In genomic region chr19:45040214-45040613, GRCm38 (mm10) we compare ENCODE assay signal across 20 mouse cellular contexts. TPM values are rescaled to one million over a fixed set of nuclear protein-coding genes. Genes with fewer than 3 reads are reported as not detected.
A peak's percentile ranks its signal among the peaks of the same experiment; 100 is the strongest.
DNase-seq lines count a peak whose midpoint lies in the region; ATAC-seq and TF ChIP-seq lines count a peak whose summit lies in the region.
"Had no signal": no experiment of that assay in that cellular context is flagged by ENCODE, and none has a peak within 500 bp of the region (broad histone marks: within the 10 kb centered on the region; RNA-seq: fewer than 3 reads in every experiment).

No protein-coding gene starts in this region.

- in situ Hi-C loops in ES-E14 (cut with MboI; ENCODE audit: low sequenced_read_pairs in 2 of 2, unreplicated experiment in 2 of 2), result no loop called here

- H3K36me3 ChIP-seq in neural tube, embryonic 13.5 days, result no peaks in the 10 kb centered on the region
- no peaks in the 10 kb centered on the region for H3K36me3 ChIP-seq in neural tube, embryonic 15.5 days
- H3K36me3 ChIP-seq in ES-E14 (ENCODE audit: control insufficient read depth, insufficient read depth, low read length, poor library complexity, severe bottlenecking), result no peaks in the 10 kb centered on the region
- no peaks in the 10 kb centered on the region for H3K36me3 ChIP-seq in limb, embryonic 10.5 days
- no peaks in the 10 kb centered on the region for H3K36me3 ChIP-seq in hindbrain, embryonic 13.5 days
- H3K36me3 ChIP-seq: embryonic facial prominence, embryonic 12.5 days; heart, embryonic 13.5 days; intestine, embryonic 15.5 days had no signal

- WGBS in neural tube, embryonic 13.5 days, result 57% methylated on average over 13 of the region's 13 CpGs
- WGBS in neural tube, embryonic 15.5 days, result 51% methylated on average over 13 of the region's 13 CpGs
- WGBS in limb, embryonic 10.5 days, result 48% methylated on average over 13 of the region's 13 CpGs
- 52% methylated on average over 13 of the region's 13 CpGs for WGBS in hindbrain, embryonic 13.5 days

- no peak overlapping the region for H3K4me2 ChIP-seq in neural tube, embryonic 13.5 days
- H3K4me2 ChIP-seq in neural tube, embryonic 15.5 days, result no peak overlapping the region
- no peak overlapping the region for H3K4me2 ChIP-seq in hindbrain, embryonic 13.5 days
- H3K4me2 ChIP-seq: embryonic facial prominence, embryonic 12.5 days; heart, embryonic 13.5 days; intestine, embryonic 15.5 days had no signal

- H3K4me1 ChIP-seq in neural tube, embryonic 13.5 days (replicated peaks), result 0 out of 2 replicates have a peak, but pooled peaks cover 2% of the 10 kb centered on the region
- H3K4me1 ChIP-seq in neural tube, embryonic 15.5 days, result peaks cover 5% of the 10 kb centered on the region
- peaks cover 0 to 19% of the 10 kb centered on the region in 2 experiments; a peak in 2 of 4 replicates for H3K4me1 ChIP-seq in ES-E14 (ENCODE audit: control insufficient read depth in 2 of 2, insufficient read depth in 2 of 2, low read length in 2 of 2, poor library complexity in 1 of 2)
- H3K4me1 ChIP-seq in limb, embryonic 10.5 days, result peaks cover 20% of the 10 kb centered on the region
- H3K4me1 ChIP-seq in hindbrain, embryonic 13.5 days (replicated peaks), result peaks cover 10% of the 10 kb centered on the region; the same call in 1 of the 2 replicates
- H3K4me1 ChIP-seq: embryonic facial prominence, embryonic 12.5 days; heart, embryonic 13.5 days; intestine, embryonic 15.5 days had no signal

- H3K27me3 ChIP-seq in neural tube, embryonic 13.5 days, result peaks cover 29% of the 10 kb centered on the region
- peaks cover 21% of the 10 kb centered on the region for H3K27me3 ChIP-seq in neural tube, embryonic 15.5 days (replicated peaks)
- peaks cover 83% of the 10 kb centered on the region for H3K27me3 ChIP-seq in limb, embryonic 10.5 days (ENCODE audit: low read depth, poor library complexity, severe bottlenecking)
- H3K27me3 ChIP-seq in hindbrain, embryonic 13.5 days, result peaks cover 47% of the 10 kb centered on the region

- H3K4me3 ChIP-seq in neural tube, embryonic 13.5 days, result no peak overlapping the region
- no peak overlapping the region for H3K4me3 ChIP-seq in neural tube, embryonic 15.5 days (replicated peaks)
- H3K4me3 ChIP-seq in ES-E14 (ENCODE audit: insufficient read depth in 1 of 2, low read depth in 1 of 2, low read length in 2 of 2, poor library complexity in 1 of 2, severe bottlenecking in 1 of 2), result peak overlapping the region; percentile 19 to 45; a peak in 2 of 4 replicates
- H3K4me3 ChIP-seq in limb, embryonic 10.5 days, result no peak overlapping the region
- H3K4me3 ChIP-seq in hindbrain, embryonic 13.5 days, result no peak overlapping the region
- H3K4me3 ChIP-seq: embryonic facial prominence, embryonic 12.5 days; heart, embryonic 13.5 days; intestine, embryonic 15.5 days had no signal

- peak; percentile 8; the same call in 1 of the 2 replicates for ATAC-seq in neural tube, embryonic 13.5 days (ENCODE audit: low read depth)
- no peak for ATAC-seq in neural tube, embryonic 15.5 days (ENCODE audit: low FRiP score)
- ATAC-seq in hindbrain, embryonic 13.5 days (ENCODE audit: low FRiP score), result no peak
- ATAC-seq in megakaryocyte progenitor cell, adult 5-6 weeks (replicated peaks; ENCODE audit: poor library complexity), result no peak
- ATAC-seq: forebrain, embryonic 14.5 days; intestine, embryonic 15.5 days; Patski had no signal

- DNase-seq in heart, adult 11 months, result peak; percentile 86
- DNase-seq in heart, adult 9 months (ENCODE audit: low spot score in 2 of 2), result no peak
- no peak for DNase-seq in ES-E14 (ENCODE audit: low read depth, low spot score)
- no peak for DNase-seq in limb, embryonic 10.5 days (ENCODE audit: low spot score)
- DNase-seq: adrenal gland, adult 8-10 months; adrenal gland, postnatal 36 days; cerebellum, adult 8-10 months; cerebellum, postnatal 14 days; embryo, embryonic 11 days; gastrocnemius, postnatal 10 days; heart, postnatal 36 days had no signal

- H3K9me3 ChIP-seq in neural tube, embryonic 13.5 days, result no peaks in the 10 kb centered on the region
- H3K9me3 ChIP-seq in neural tube, embryonic 15.5 days (replicated peaks), result no peaks in the 10 kb centered on the region
- H3K9me3 ChIP-seq in ES-E14 (ENCODE audit: control insufficient read depth, insufficient read depth, low read depth, low read length), result no peaks in the 10 kb centered on the region
- no peaks in the 10 kb centered on the region for H3K9me3 ChIP-seq in limb, embryonic 10.5 days (replicated peaks)
- H3K9me3 ChIP-seq in hindbrain, embryonic 13.5 days, result no peaks in the 10 kb centered on the region
- H3K9me3 ChIP-seq: embryonic facial prominence, embryonic 12.5 days; heart, embryonic 13.5 days; intestine, embryonic 15.5 days had no signal

- no peak overlapping the region for H3K27ac ChIP-seq in neural tube, embryonic 13.5 days (replicated peaks)
- H3K27ac ChIP-seq in neural tube, embryonic 15.5 days (replicated peaks), result no peak overlapping the region
- no peak overlapping the region for H3K27ac ChIP-seq in ES-E14 (ENCODE audit: insufficient read depth, low read depth, low read length, poor library complexity, severe bottlenecking)
- peak overlapping the region; percentile 19; the same call in 1 of the 2 replicates for H3K27ac ChIP-seq in limb, embryonic 10.5 days
- no peak overlapping the region for H3K27ac ChIP-seq in hindbrain, embryonic 13.5 days
- H3K27ac ChIP-seq: embryonic facial prominence, embryonic 12.5 days; heart, embryonic 13.5 days; intestine, embryonic 15.5 days had no signal

- no peak overlapping the region for H3K9ac ChIP-seq in neural tube, embryonic 13.5 days
- no peak overlapping the region for H3K9ac ChIP-seq in neural tube, embryonic 15.5 days (replicated peaks)
- H3K9ac ChIP-seq in ES-E14 (ENCODE audit: insufficient read depth, low read depth, low read length, poor library complexity, severe bottlenecking), result no peak overlapping the region
- no peak overlapping the region for H3K9ac ChIP-seq in hindbrain, embryonic 13.5 days
- H3K9ac ChIP-seq: embryonic facial prominence, embryonic 12.5 days; heart, embryonic 13.5 days; intestine, embryonic 15.5 days had no signal

TF ChIP-seq in ES-E14, 5 proteins besides CTCF, POLR2A, EP300 and RAD21:
- TF ChIP-seq CHD2 (IDR thresholded peaks at IDR 0.05; ENCODE audit: low read depth, low read length) (no peak), ZC3H11A (IDR thresholded peaks at IDR 0.05; ENCODE audit: borderline replicate concordance, low read depth, low read length) (no peak), MAFK (IDR thresholded peaks at IDR 0.05; ENCODE audit: insufficient read depth, low read depth, low read length) (no peak), ZNF384 (IDR thresholded peaks at IDR 0.05; ENCODE audit: low read depth, low read length) (no peak), HCFC1 (IDR thresholded peaks at IDR 0.05; ENCODE audit: borderline replicate concordance, insufficient read depth, low read length) (no peak)

RNA-seq across cellular contexts. Expression of gene Pdzd7, which starts 5.3 kb away (rescaled TPM):
- 1.0 and 1.4 TPM in 2 replicates for polyA plus RNA-seq in neural tube, embryonic 13.5 days (2015; fragmentation: Nextera tagmentation; extraction: Ambion mirVana)
- 1.5 and 2.6 TPM in 2 replicates for polyA plus RNA-seq in neural tube, embryonic 15.5 days (2015; fragmentation: Nextera tagmentation; extraction: Ambion mirVana)
- total RNA-seq in ES-E14 (2012; rRNA removed), result 0.45 and 1.5 TPM in 2 replicates
- polyA plus RNA-seq in limb, embryonic 10.5 days (2016; fragmentation: Nextera tagmentation; extraction: Ambion mirVana), result 0.20 and 0.28 TPM in 2 replicates
- 1.4 and 1.5 TPM in 2 replicates for polyA plus RNA-seq in hindbrain, embryonic 13.5 days (2015; fragmentation: Nextera tagmentation; extraction: Ambion mirVana)
- total RNA-seq in megakaryocyte progenitor cell, adult 5-6 weeks (2015), result 0.05 TPM in 1 of 2 replicates, not detected in the other
- not detected in 2 replicates for total RNA-seq in megakaryocyte progenitor cell, adult 5-6 weeks (2017)
- polyA plus RNA-seq: heart, embryonic 13.5 days had no signal

RNA-seq across cellular contexts. Expression of gene Sfxn3, which starts 7.1 kb away (rescaled TPM):
- polyA plus RNA-seq in neural tube, embryonic 13.5 days (2015; fragmentation: Nextera tagmentation; extraction: Ambion mirVana), result 61.0 and 65.3 TPM in 2 replicates
- 68.6 and 75.8 TPM in 2 replicates for polyA plus RNA-seq in neural tube, embryonic 15.5 days (2015; fragmentation: Nextera tagmentation; extraction: Ambion mirVana)
- total RNA-seq in ES-E14 (2012; rRNA removed), result 4.0 and 7.1 TPM in 2 replicates
- polyA plus RNA-seq in limb, embryonic 10.5 days (2016; fragmentation: Nextera tagmentation; extraction: Ambion mirVana), result 4.6 and 8.4 TPM in 2 replicates
- polyA plus RNA-seq in hindbrain, embryonic 13.5 days (2015; fragmentation: Nextera tagmentation; extraction: Ambion mirVana), result 63.1 and 65.4 TPM in 2 replicates
- total RNA-seq in megakaryocyte progenitor cell, adult 5-6 weeks (2015), result 17.5 and 23.8 TPM in 2 replicates
- 2.4 and 3.1 TPM in 2 replicates for total RNA-seq in megakaryocyte progenitor cell, adult 5-6 weeks (2017)

RNA-seq across cellular contexts. Expression of gene Lzts2, which starts 26.0 kb away (rescaled TPM):
- polyA plus RNA-seq in neural tube, embryonic 13.5 days (2015; fragmentation: Nextera tagmentation; extraction: Ambion mirVana), result 29.1 and 30.8 TPM in 2 replicates
- polyA plus RNA-seq in neural tube, embryonic 15.5 days (2015; fragmentation: Nextera tagmentation; extraction: Ambion mirVana), result 23.4 and 28.2 TPM in 2 replicates
- 30.6 and 31.9 TPM in 2 replicates for total RNA-seq in ES-E14 (2012; rRNA removed)
- polyA plus RNA-seq in limb, embryonic 10.5 days (2016; fragmentation: Nextera tagmentation; extraction: Ambion mirVana), result 87.5 and 90.8 TPM in 2 replicates
- polyA plus RNA-seq in hindbrain, embryonic 13.5 days (2015; fragmentation: Nextera tagmentation; extraction: Ambion mirVana), result 23.4 and 24.1 TPM in 2 replicates
- 4.8 and 5.1 TPM in 2 replicates for total RNA-seq in megakaryocyte progenitor cell, adult 5-6 weeks (2015)
- total RNA-seq in megakaryocyte progenitor cell, adult 5-6 weeks (2017), result 7.7 and 8.6 TPM in 2 replicates

RNA-seq across cellular contexts. Expression of gene Mrpl43, which starts 34.0 kb away (rescaled TPM):
- 84.9 and 94.8 TPM in 2 replicates for polyA plus RNA-seq in neural tube, embryonic 13.5 days (2015; fragmentation: Nextera tagmentation; extraction: Ambion mirVana)
- polyA plus RNA-seq in neural tube, embryonic 15.5 days (2015; fragmentation: Nextera tagmentation; extraction: Ambion mirVana), result 89.1 and 96.2 TPM in 2 replicates
- total RNA-seq in ES-E14 (2012; rRNA removed), result 50.0 and 62.7 TPM in 2 replicates
- polyA plus RNA-seq in limb, embryonic 10.5 days (2016; fragmentation: Nextera tagmentation; extraction: Ambion mirVana), result 69.8 and 75.3 TPM in 2 replicates
- polyA plus RNA-seq in hindbrain, embryonic 13.5 days (2015; fragmentation: Nextera tagmentation; extraction: Ambion mirVana), result 91.6 and 93.6 TPM in 2 replicates
- total RNA-seq in megakaryocyte progenitor cell, adult 5-6 weeks (2015), result 44.3 and 44.8 TPM in 2 replicates
- total RNA-seq in megakaryocyte progenitor cell, adult 5-6 weeks (2017), result 25.2 and 30.3 TPM in 2 replicates

RNA-seq across cellular contexts. Expression of gene Twnk, which starts 34.8 kb away (rescaled TPM):
- 15.6 and 17.0 TPM in 2 replicates for polyA plus RNA-seq in neural tube, embryonic 13.5 days (2015; fragmentation: Nextera tagmentation; extraction: Ambion mirVana)
- 12.9 and 15.8 TPM in 2 replicates for polyA plus RNA-seq in neural tube, embryonic 15.5 days (2015; fragmentation: Nextera tagmentation; extraction: Ambion mirVana)
- total RNA-seq in ES-E14 (2012; rRNA removed), result 27.2 and 28.5 TPM in 2 replicates
- 39.2 and 45.4 TPM in 2 replicates for polyA plus RNA-seq in limb, embryonic 10.5 days (2016; fragmentation: Nextera tagmentation; extraction: Ambion mirVana)
- polyA plus RNA-seq in hindbrain, embryonic 13.5 days (2015; fragmentation: Nextera tagmentation; extraction: Ambion mirVana), result 16.0 and 17.0 TPM in 2 replicates
- 16.5 and 18.6 TPM in 2 replicates for total RNA-seq in megakaryocyte progenitor cell, adult 5-6 weeks (2015)
- 18.4 and 22.4 TPM in 2 replicates for total RNA-seq in megakaryocyte progenitor cell, adult 5-6 weeks (2017)

Comparison
In these comparisons a context has a peak if more than half of its experiments do, and no peak if none do; other contexts are left out.
1. H3K4me3 ChIP-seq: peak in ES-E14 (2 of 2); none in neural tube, embryonic 13.5 days (single experiment), neural tube, embryonic 15.5 days (single experiment), limb, embryonic 10.5 days (single experiment) and hindbrain, embryonic 13.5 days (single experiment).